Mouse (Mus musculus): ENCODE data around the gene 4833427G06Rik. TPM values are rescaled to one million over a fixed set of nuclear protein-coding genes. Genes with fewer than 3 reads are reported as not detected.
"Not testable (repeated sequence)": the region's sequence is repeated elsewhere in the genome, so short reads cannot be mapped to it uniquely, and the experiment has no call there.

Gene 4833427G06Rik
- not detected in 2 replicates for polyA plus RNA-seq (2016; fragmentation: Nextera tagmentation; extraction: Ambion mirVana)

GRCm38 (mm10) chr9:51101756-51102425 lies at the start of gene 4833427G06Rik:
TSS of gene 4833427G06Rik (minus strand) at chr9:51102078.
- no peak; the same call in 1 of the 2 replicates for ATAC-seq (ENCODE audit: insufficient number of reproducible peaks, insufficient read depth, low FRiP score, low TSS enrichment, low read depth)
- Histone ChIP-seq H3K4me1 (replicated peaks) (peaks cover 8% of the 10 kb centered on the region), H3K9me3 (no peaks in the 10 kb centered on the region), H3K27me3 (peaks cover 22% of the 10 kb centered on the region), H3K9ac (replicated peaks) (peak within 1 kb of the TSS; percentile 42), H3K36me3 (no peaks in the 10 kb centered on the region), H3K4me3 (replicated peaks) (peak within 1 kb of the TSS; percentile 55), H3K4me2 (peak within 1 kb of the TSS; percentile 99), H3K27ac (no peak within 1 kb of the TSS)
- 9% methylated on average over 27 of the region's 27 CpGs for WGBS

- WGBS, result 81% methylated on average over 5 of the region's 5 CpGs
- Histone ChIP-seq H3K9me3 (no peaks in the 10 kb centered on the region), H3K4me3 (replicated peaks) (no peak overlapping the region), H3K9ac (replicated peaks) (no peak overlapping the region), H3K27me3 (peaks cover 9% of the 10 kb centered on the region; the same call in 1 of the 2 replicates), H3K4me2 (no peak overlapping the region), H3K27ac (no peak overlapping the region), H3K36me3 (no peaks in the 10 kb centered on the region), H3K4me1 (replicated peaks) (peaks cover 24% of the 10 kb centered on the region)
- no peak for ATAC-seq (ENCODE audit: insufficient number of reproducible peaks, insufficient read depth, low FRiP score, low TSS enrichment, low read depth)
These were observed 45.4 kb upstream of the 4833427G06Rik start for GRCm38 (mm10) chr9:51147294-51147693.

- no peak overlapping the region for H3K9ac ChIP-seq (replicated peaks)
- H3K4me1 ChIP-seq (replicated peaks), result peaks cover 21% of the 10 kb centered on the region
- H3K9me3 ChIP-seq, result no peaks in the 10 kb centered on the region
- ATAC-seq (ENCODE audit: insufficient number of reproducible peaks, insufficient read depth, low FRiP score, low TSS enrichment, low read depth), result no peak
- WGBS, result 59% methylated on average over 4 of the region's 4 CpGs
- H3K27me3 ChIP-seq, result peaks cover 7% of the 10 kb centered on the region; the same call in 1 of the 2 replicates
- no peak overlapping the region for H3K27ac ChIP-seq
- H3K36me3 ChIP-seq, result no peaks in the 10 kb centered on the region
- H3K4me3 ChIP-seq (replicated peaks), result no peak overlapping the region
- no peak overlapping the region for H3K4me2 ChIP-seq
These were observed 44.6 kb upstream of the 4833427G06Rik start for GRCm38 (mm10) chr9:51146496-51146895.

GRCm38 (mm10) chr9:51144218-51144617 lies 42.3 kb upstream of the 4833427G06Rik start:
- Histone ChIP-seq H3K27ac (no peak overlapping the region), H3K27me3 (peaks cover 2% of the 10 kb centered on the region; the same call in 1 of the 2 replicates), H3K36me3 (no peaks in the 10 kb centered on the region), H3K9ac (replicated peaks) (no peak overlapping the region), H3K4me1 (replicated peaks) (peaks cover 21% of the 10 kb centered on the region), H3K4me3 (replicated peaks) (no peak overlapping the region), H3K4me2 (no peak overlapping the region), H3K9me3 (no peaks in the 10 kb centered on the region)
- ATAC-seq (ENCODE audit: insufficient number of reproducible peaks, insufficient read depth, low FRiP score, low TSS enrichment, low read depth), result no peak
- WGBS, result 68% methylated on average over 6 of the region's 6 CpGs

- H3K27ac ChIP-seq, result no peak overlapping the region
- H3K4me3 ChIP-seq (replicated peaks), result no peak overlapping the region
- H3K27me3 ChIP-seq, result no peaks in the 10 kb centered on the region
- peaks cover 21% of the 10 kb centered on the region for H3K4me1 ChIP-seq (replicated peaks)
- no peak overlapping the region for H3K4me2 ChIP-seq
- no peak for ATAC-seq (ENCODE audit: insufficient number of reproducible peaks, insufficient read depth, low FRiP score, low TSS enrichment, low read depth)
- no peaks in the 10 kb centered on the region for H3K9me3 ChIP-seq
- 80% methylated on average over 1 of the region's 1 CpGs for WGBS
- H3K36me3 ChIP-seq, result no peaks in the 10 kb centered on the region
- H3K9ac ChIP-seq (replicated peaks), result no peak overlapping the region
These were observed 41.6 kb upstream of the 4833427G06Rik start for GRCm38 (mm10) chr9:51143437-51143836.

GRCm38 (mm10) chr9:51140711-51141110 lies 38.8 kb upstream of the 4833427G06Rik start:
- H3K27ac ChIP-seq, result no peak overlapping the region
- no peaks in the 10 kb centered on the region for H3K27me3 ChIP-seq
- no peak for ATAC-seq (ENCODE audit: insufficient number of reproducible peaks, insufficient read depth, low FRiP score, low TSS enrichment, low read depth)
- H3K4me2 ChIP-seq, result no peak overlapping the region
- H3K9me3 ChIP-seq, result no peaks in the 10 kb centered on the region
- H3K4me3 ChIP-seq (replicated peaks), result no peak overlapping the region
- H3K36me3 ChIP-seq, result no peaks in the 10 kb centered on the region
- H3K9ac ChIP-seq (replicated peaks), result no peak overlapping the region
- 86% methylated on average over 3 of the region's 3 CpGs for WGBS
- H3K4me1 ChIP-seq (replicated peaks), result no peaks in the 10 kb centered on the region

GRCm38 (mm10) chr9:51139401-51139800 lies 37.5 kb upstream of the 4833427G06Rik start:
- not testable (repeated sequence) for H3K4me1 ChIP-seq (replicated peaks); H3K9me3 ChIP-seq; H3K4me2 ChIP-seq; H3K27ac ChIP-seq; H3K9ac ChIP-seq (replicated peaks); H3K36me3 ChIP-seq; ATAC-seq (ENCODE audit: insufficient number of reproducible peaks, insufficient read depth, low FRiP score, low TSS enrichment, low read depth); H3K27me3 ChIP-seq; H3K4me3 ChIP-seq (replicated peaks)
- WGBS, result 92% methylated on average over 1 of the region's 1 CpGs

GRCm38 (mm10) chr9:51138301-51138700 lies 36.4 kb upstream of the 4833427G06Rik start:
- Histone ChIP-seq H3K27ac (no peak overlapping the region), H3K4me1 (replicated peaks) (no peaks in the 10 kb centered on the region), H3K4me2 (no peak overlapping the region), H3K36me3 (no peaks in the 10 kb centered on the region), H3K9ac (replicated peaks) (no peak overlapping the region), H3K27me3 (no peaks in the 10 kb centered on the region), H3K9me3 (no peaks in the 10 kb centered on the region), H3K4me3 (replicated peaks) (no peak overlapping the region)
- 98% methylated on average over 1 of the region's 1 CpGs for WGBS
- no peak for ATAC-seq (ENCODE audit: insufficient number of reproducible peaks, insufficient read depth, low FRiP score, low TSS enrichment, low read depth)

- no peak overlapping the region for H3K4me3 ChIP-seq (replicated peaks)
- H3K36me3 ChIP-seq, result no peaks in the 10 kb centered on the region
- H3K9ac ChIP-seq (replicated peaks), result no peak overlapping the region
- 97% methylated on average over 1 of the region's 1 CpGs for WGBS
- H3K4me2 ChIP-seq, result no peak overlapping the region
- no peak overlapping the region for H3K27ac ChIP-seq
- no peak for ATAC-seq (ENCODE audit: insufficient number of reproducible peaks, insufficient read depth, low FRiP score, low TSS enrichment, low read depth)
- no peaks in the 10 kb centered on the region for H3K4me1 ChIP-seq (replicated peaks)
- H3K9me3 ChIP-seq, result no peaks in the 10 kb centered on the region
- no peaks in the 10 kb centered on the region for H3K27me3 ChIP-seq
These were observed 36.0 kb upstream of the 4833427G06Rik start for GRCm38 (mm10) chr9:51137836-51138235.

- no peak overlapping the region for H3K27ac ChIP-seq
- no peak for ATAC-seq (ENCODE audit: insufficient number of reproducible peaks, insufficient read depth, low FRiP score, low TSS enrichment, low read depth)
- H3K9me3 ChIP-seq, result no peaks in the 10 kb centered on the region
- H3K27me3 ChIP-seq, result no peaks in the 10 kb centered on the region
- H3K4me2 ChIP-seq, result no peak overlapping the region
- WGBS, result 88% methylated on average over 4 of the region's 4 CpGs
- H3K4me1 ChIP-seq (replicated peaks), result no peaks in the 10 kb centered on the region
- H3K36me3 ChIP-seq, result no peaks in the 10 kb centered on the region
- no peak overlapping the region for H3K4me3 ChIP-seq (replicated peaks)
- no peak overlapping the region for H3K9ac ChIP-seq (replicated peaks)
These were observed 35.6 kb upstream of the 4833427G06Rik start for GRCm38 (mm10) chr9:51137432-51137831.

- no peaks in the 10 kb centered on the region for H3K27me3 ChIP-seq
- no peak overlapping the region for H3K9ac ChIP-seq (replicated peaks)
- H3K4me3 ChIP-seq (replicated peaks), result no peak overlapping the region
- H3K4me2 ChIP-seq, result no peak overlapping the region
- no peaks in the 10 kb centered on the region for H3K36me3 ChIP-seq
- no peak for ATAC-seq (ENCODE audit: insufficient number of reproducible peaks, insufficient read depth, low FRiP score, low TSS enrichment, low read depth)
- H3K4me1 ChIP-seq (replicated peaks), result no peaks in the 10 kb centered on the region
- H3K9me3 ChIP-seq, result no peaks in the 10 kb centered on the region
- WGBS, result 51% methylated on average over 3 of the region's 3 CpGs
- H3K27ac ChIP-seq, result no peak overlapping the region
These were observed 35.1 kb upstream of the 4833427G06Rik start for GRCm38 (mm10) chr9:51136985-51137384.

- 81% methylated on average over 4 of the region's 4 CpGs for WGBS
- no peak overlapping the region for H3K9ac ChIP-seq (replicated peaks)
- no peak for ATAC-seq (ENCODE audit: insufficient number of reproducible peaks, insufficient read depth, low FRiP score, low TSS enrichment, low read depth)
These were observed 12.9 kb upstream of the 4833427G06Rik start for GRCm38 (mm10) chr9:51114767-51115166.

More at GRCm38 (mm10) chr9:51114767-51115166, 12.9 kb upstream of the 4833427G06Rik start:
- H3K9me3 ChIP-seq, result no peaks in the 10 kb centered on the region
- H3K27me3 ChIP-seq, result no peaks in the 10 kb centered on the region
- H3K4me3 ChIP-seq (replicated peaks), result no peak overlapping the region
- no peak overlapping the region for H3K4me2 ChIP-seq
- no peaks in the 10 kb centered on the region for H3K4me1 ChIP-seq (replicated peaks)
- H3K36me3 ChIP-seq, result no peaks in the 10 kb centered on the region
- H3K27ac ChIP-seq, result no peak overlapping the region

All from limb, embryonic 12.5 days (tissue).